Mouse (Mus musculus): ENCODE results near the gene Ccdc96.
A peak's percentile ranks its signal among the peaks of the same experiment; 100 is the strongest.

The Ccdc96 gene

GRCm38 (mm10) chr5:36525216-36525615 lies 40.8 kb downstream of the Ccdc96 start:
- no peak for DNase-seq (ENCODE audit: low read depth)

GRCm38 (mm10) chr5:36526274-36526673 lies 41.9 kb downstream of the Ccdc96 start:
- no peak for DNase-seq (ENCODE audit: low read depth)

GRCm38 (mm10) chr5:36526921-36527320 lies 42.5 kb downstream of the Ccdc96 start:
- no peak for DNase-seq (ENCODE audit: low read depth)

GRCm38 (mm10) chr5:36529698-36530097 lies 45.3 kb downstream of the Ccdc96 start:
- DNase-seq (ENCODE audit: low read depth): no peak

GRCm38 (mm10) chr5:36530129-36530751 lies 45.9 kb downstream of the Ccdc96 start:
- peak; percentile 82 for DNase-seq (ENCODE audit: low read depth)

GRCm38 (mm10) chr5:36534455-36535030 lies 50.2 kb downstream of the Ccdc96 start:
- DNase-seq (ENCODE audit: low read depth): no peak

GRCm38 (mm10) chr5:36535438-36536176 lies 51.2 kb downstream of the Ccdc96 start:
- no peak for DNase-seq (ENCODE audit: low read depth)

GRCm38 (mm10) chr5:36536424-36536823 lies 52.0 kb downstream of the Ccdc96 start:
- no peak for DNase-seq (ENCODE audit: low read depth)
